Mouse (Mus musculus) lung, adult 2 months (tissue): ENCODE measurements at regions not wholly inside any gene's neighbourhood (a gene's known extent, or its start where the extent isn't known, plus 50 kb on each side); places are given as distances from the start of the nearest gene placed in this dataset.

Source experiments
- CTCF ChIP-seq: fragments of 200-500 bp; IDR thresholded peaks from 2 replicates; pipeline ENCODE4 v1.5.1; 2011; ENCODE audit warnings: mild to moderate bottlenecking, low read length, control low read depth; ENCODE audit not compliant: insufficient read depth
- POLR2A ChIP-seq: fragments of 200-500 bp; IDR thresholded peaks from 2 replicates; pipeline ENCODE4 v1.6.1; 2011; ENCODE audit warnings: low read depth, mild to moderate bottlenecking, control low read depth, low read length, borderline replicate concordance; ENCODE audit errors: extremely low read depth

DNA sequence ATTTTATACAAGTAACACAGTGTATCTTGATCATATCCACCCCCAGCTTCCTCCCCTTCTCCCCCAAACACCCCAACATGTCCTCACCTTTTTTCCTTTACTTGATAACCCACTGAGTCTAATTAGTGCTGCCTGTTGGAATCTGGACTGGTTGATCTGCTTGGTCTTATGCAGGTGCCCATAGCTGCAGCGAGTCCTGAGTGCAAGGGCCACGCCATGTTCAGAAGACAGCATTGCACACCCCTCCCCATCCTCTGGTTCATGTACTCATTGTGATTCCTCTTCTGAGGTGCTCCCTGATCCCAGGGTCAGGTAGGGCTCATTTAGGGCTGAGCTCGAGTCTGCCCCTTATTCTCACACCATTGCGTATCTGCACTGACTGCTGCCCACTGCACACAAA lies 63.7 kb upstream of the Tanc2 start:
- TF ChIP-seq POLR2A = no peak
- no peak for TF ChIP-seq CTCF
